Mouse (Mus musculus) embryonic facial prominence, embryonic 14.5 days (tissue): ENCODE measurements at regions not wholly inside any gene's neighbourhood (a gene's known extent, or its start where the extent isn't known, plus 50 kb on each side); places are given as distances from the start of the nearest gene placed in this dataset.
A peak's percentile ranks its signal among the peaks of the same experiment; 100 is the strongest.

ENCODE experiments used
- ATAC-seq: fragments of 200-750 bp; cut with Nextera tagmentation; 2 replicates; pipeline ENCODE4 v1.8.0; 2017; ENCODE audit warnings: low read depth, moderate number of reproducible peaks, moderate TSS enrichment
- DNase-seq: peaks from one replicate; pipeline ENCODE4 v3.0.0-alpha.2; 2015; ENCODE audit warnings: low spot score
- H3K27ac ChIP-seq: fragments of 300-500 bp; sonication (generic); replicated peaks from 2 replicates; pipeline ENCODE4 v1.5.1; 2014; ENCODE audit warnings: low read depth, mild to moderate bottlenecking, low read length, moderate library complexity
- H3K27me3 ChIP-seq: fragments of 300-500 bp; sonication (generic); replicated peaks from 2 replicates; pipeline ENCODE4 v1.6.1; 2014; ENCODE audit warnings: low read length; ENCODE audit not compliant: control insufficient read depth, insufficient read depth
- H3K36me3 ChIP-seq: fragments of 300-500 bp; sonication (generic); 2 replicates; pipeline ENCODE4 v1.6.1; 2014; ENCODE audit warnings: low read length, mixed read lengths; ENCODE audit not compliant: control insufficient read depth, insufficient read depth
- H3K4me1 ChIP-seq: fragments of 300-500 bp; sonication (generic); 2 replicates; pipeline ENCODE4 v1.6.1; 2014; ENCODE audit warnings: antibody characterized with exemption, low read length; ENCODE audit not compliant: control insufficient read depth, insufficient read depth
- H3K4me2 ChIP-seq: fragments of 300-500 bp; sonication (generic); 2 replicates; pipeline ENCODE4 v1.6.1; 2014; ENCODE audit warnings: low read depth, mild to moderate bottlenecking, low read length, moderate library complexity, mixed read lengths
- H3K4me3 ChIP-seq: fragments of 300-500 bp; sonication (generic); 2 replicates; pipeline ENCODE4 v1.5.1; 2014; ENCODE audit warnings: low read depth, mild to moderate bottlenecking, low read length
- H3K9ac ChIP-seq: fragments of 300-500 bp; sonication (generic); 2 replicates; pipeline ENCODE4 v1.6.1; 2014; ENCODE audit warnings: low read depth, mild to moderate bottlenecking, low read length, moderate library complexity, mixed read lengths
- H3K9me3 ChIP-seq: fragments of 300-500 bp; sonication (generic); 2 replicates; pipeline ENCODE4 v1.6.1; 2016; ENCODE audit warnings: low read length; ENCODE audit not compliant: control insufficient read depth
- WGBS: fragments of 180-500 bp; shearing (Covaris S2); extraction: QIAGEN DNeasy Blood & Tissue Kit; methylation state at CpG from one replicate; pipeline ENCODE4 v1.1.7; 2014; 5-methylcytosine and 5-hydroxymethylcytosine counted together

GRCm38 (mm10) chr7:68559440-68560343 is 189.3 kb downstream of the Arrdc4 start:
- H3K9ac ChIP-seq, result no peak overlapping the region
- no peaks in the 10 kb centered on the region for H3K9me3 ChIP-seq
- no peak for DNase-seq
- H3K4me2 ChIP-seq, result no peak overlapping the region
- H3K4me1 ChIP-seq, result no peaks in the 10 kb centered on the region
- no peaks in the 10 kb centered on the region for H3K36me3 ChIP-seq
- no peak for ATAC-seq
- 53% methylated on average over 15 of the region's 15 CpGs for WGBS
- H3K27me3 ChIP-seq, result no peaks in the 10 kb centered on the region
- H3K4me3 ChIP-seq, result no peak overlapping the region
- H3K27ac ChIP-seq, result no peak overlapping the region

- H3K27me3 ChIP-seq, result no peaks in the 10 kb centered on the region
- H3K36me3 ChIP-seq, result no peaks in the 10 kb centered on the region
- H3K4me1 ChIP-seq, result no peaks in the 10 kb centered on the region
- H3K9me3 ChIP-seq, result 0 out of 2 replicates have a peak, but pooled peaks cover 3% of the 10 kb centered on the region
- DNase-seq (peak; percentile 71), ATAC-seq (peak; percentile 86)
- 49% methylated on average over 3 of the region's 3 CpGs for WGBS
- H3K9ac ChIP-seq, result no peak overlapping the region
- H3K4me3 ChIP-seq, result no peak overlapping the region
- H3K27ac ChIP-seq, result no peak overlapping the region
- no peak overlapping the region for H3K4me2 ChIP-seq
Observed at GRCm38 (mm10) chr7:68550330-68550729, 198.7 kb downstream of the Arrdc4 start.

GRCm38 (mm10) chr7:68548176-68548575 is 200.9 kb downstream of the Arrdc4 start:
- Histone ChIP-seq H3K9me3 (0 out of 2 replicates have a peak, but pooled peaks cover 3% of the 10 kb centered on the region), H3K4me1 (no peaks in the 10 kb centered on the region), H3K27me3 (no peaks in the 10 kb centered on the region), H3K9ac (no peak overlapping the region), H3K27ac (no peak overlapping the region), H3K4me3 (no peak overlapping the region), H3K4me2 (no peak overlapping the region), H3K36me3 (no peaks in the 10 kb centered on the region)
- DNase-seq (no peak), ATAC-seq (no peak)

GRCm38 (mm10) chr7:68544136-68544535 is 204.9 kb downstream of the Arrdc4 start:
- no peaks in the 10 kb centered on the region for H3K27me3 ChIP-seq
- H3K4me1 ChIP-seq, result no peaks in the 10 kb centered on the region
- H3K4me2 ChIP-seq, result no peak overlapping the region
- H3K27ac ChIP-seq, result no peak overlapping the region
- 0 out of 2 replicates have a peak, but pooled peaks cover 3% of the 10 kb centered on the region for H3K9me3 ChIP-seq
- WGBS, result 82% methylated on average over 11 of the region's 11 CpGs
- H3K4me3 ChIP-seq, result no peak overlapping the region
- no peak for ATAC-seq
- H3K36me3 ChIP-seq, result no peaks in the 10 kb centered on the region
- no peak overlapping the region for H3K9ac ChIP-seq
- DNase-seq, result no peak

GRCm38 (mm10) chr7:68509096-68509495 is 235.5 kb downstream of the Fam169b start:
- peaks cover 4% of the 10 kb centered on the region; the same call in 1 of the 2 replicates for H3K9me3 ChIP-seq
- DNase-seq (no peak), ATAC-seq (no peak)
- no peak overlapping the region for H3K4me3 ChIP-seq
- WGBS, result 80% methylated on average over 6 of the region's 6 CpGs
- H3K27ac ChIP-seq, result no peak overlapping the region
- H3K36me3 ChIP-seq, result no peaks in the 10 kb centered on the region
- H3K4me2 ChIP-seq, result no peak overlapping the region
- H3K4me1 ChIP-seq, result no peaks in the 10 kb centered on the region
- no peak overlapping the region for H3K9ac ChIP-seq
- H3K27me3 ChIP-seq, result no peaks in the 10 kb centered on the region

GRCm38 (mm10) chr7:68491143-68491810 is 217.6 kb downstream of the Fam169b start:
- Histone ChIP-seq H3K36me3 (no peaks in the 10 kb centered on the region), H3K9me3 (no peaks in the 10 kb centered on the region), H3K27ac (no peak overlapping the region), H3K4me1 (no peaks in the 10 kb centered on the region), H3K9ac (no peak overlapping the region), H3K27me3 (no peaks in the 10 kb centered on the region), H3K4me3 (no peak overlapping the region), H3K4me2 (no peak overlapping the region)
- ATAC-seq (no peak), DNase-seq (no peak)
- WGBS, result 79% methylated on average over 6 of the region's 6 CpGs

- Histone ChIP-seq H3K9ac (no peak overlapping the region), H3K9me3 (no peaks in the 10 kb centered on the region), H3K4me3 (no peak overlapping the region), H3K27me3 (no peaks in the 10 kb centered on the region; the same call in none of the 2 replicates), H3K4me1 (no peaks in the 10 kb centered on the region), H3K36me3 (no peaks in the 10 kb centered on the region), H3K4me2 (no peak overlapping the region), H3K27ac (no peak overlapping the region)
- no peak for DNase-seq
- 81% methylated on average over 3 of the region's 3 CpGs for WGBS
- ATAC-seq, result no peak
Observed at GRCm38 (mm10) chr7:68486676-68487075, 213.0 kb downstream of the Fam169b start.

- ATAC-seq (no peak), DNase-seq (no peak)
- H3K9ac ChIP-seq, result no peak overlapping the region
- H3K4me3 ChIP-seq, result no peak overlapping the region
- no peak overlapping the region for H3K4me2 ChIP-seq
- no peaks in the 10 kb centered on the region for H3K9me3 ChIP-seq
- no peaks in the 10 kb centered on the region for H3K4me1 ChIP-seq
- H3K36me3 ChIP-seq, result no peaks in the 10 kb centered on the region
- H3K27ac ChIP-seq, result no peak overlapping the region
- WGBS, result 61% methylated on average over 10 of the region's 10 CpGs
- H3K27me3 ChIP-seq, result peaks cover 5% of the 10 kb centered on the region
Observed at GRCm38 (mm10) chr7:68482553-68482952, 208.9 kb downstream of the Fam169b start.
